Mouse (Mus musculus) monocyte, adult 2 months (primary cell): ENCODE data around the gene Itga3.

ENCODE experiments used
- DNase-seq, 2 experiments: peaks; one replicate each; pipeline ENCODE4 v3.0.0; 2022; ENCODE audit warnings: low spot score in 2 of 2, low read depth in 1 of 2

Gene Itga3

GRCm38 (mm10) chr11:95096608-95097373 is 20.2 kb upstream of the Itga3 start:
- DNase-seq: no peak

GRCm38 (mm10) chr11:95095596-95095995 is 19.0 kb upstream of the Itga3 start:
- DNase-seq: no peak

GRCm38 (mm10) chr11:95093077-95093476 is 16.5 kb upstream of the Itga3 start:
- DNase-seq: no peak

GRCm38 (mm10) chr11:95088857-95089779 is 12.5 kb upstream of the Itga3 start:
- no peak for DNase-seq

GRCm38 (mm10) chr11:95088286-95088685 is 11.7 kb upstream of the Itga3 start:
- no peak for DNase-seq

GRCm38 (mm10) chr11:95087301-95088228 is 11.0 kb upstream of the Itga3 start:
- no peak for DNase-seq

- DNase-seq: no peak
Observed at GRCm38 (mm10) chr11:95086229-95086628, 9.6 kb upstream of the Itga3 start.

GRCm38 (mm10) chr11:95085710-95086109 is 9.1 kb upstream of the Itga3 start:
- no peak for DNase-seq

- no peak for DNase-seq
Observed at GRCm38 (mm10) chr11:95084811-95085382, 8.3 kb upstream of the Itga3 start.

GRCm38 (mm10) chr11:95084175-95084574 is 7.6 kb upstream of the Itga3 start:
- no peak for DNase-seq

GRCm38 (mm10) chr11:95082896-95083295 is 6.3 kb upstream of the Itga3 start:
- DNase-seq: no peak

GRCm38 (mm10) chr11:95080783-95081182 is 4.2 kb upstream of the Itga3 start:
- DNase-seq: no peak

GRCm38 (mm10) chr11:95079256-95079875 is 2.8 kb upstream of the Itga3 start:
- no peak for DNase-seq

GRCm38 (mm10) chr11:95077956-95078355 is 1.4 kb upstream of the Itga3 start:
- DNase-seq: no peak

- no peak for DNase-seq
Observed at GRCm38 (mm10) chr11:95076041-95076535, 513 bp downstream of the Itga3 start.

- no peak for DNase-seq
Observed at GRCm38 (mm10) chr11:95075197-95076040, 1.2 kb downstream of the Itga3 start.

GRCm38 (mm10) chr11:95074694-95075093 is 1.9 kb downstream of the Itga3 start:
- no peak for DNase-seq

- no peak for DNase-seq
Observed at GRCm38 (mm10) chr11:95073835-95074234, 2.8 kb downstream of the Itga3 start.

GRCm38 (mm10) chr11:95072804-95073203 is 3.8 kb downstream of the Itga3 start:
- no peak for DNase-seq
